Mouse (Mus musculus): ENCODE results near the gene Poldip3. TPM values are rescaled to one million over a fixed set of nuclear protein-coding genes. Genes with fewer than 3 reads are reported as not detected.

The Poldip3 gene
- polyA plus RNA-seq, 1 experiment from 2014 or later: 89.4 TPM

DNA sequence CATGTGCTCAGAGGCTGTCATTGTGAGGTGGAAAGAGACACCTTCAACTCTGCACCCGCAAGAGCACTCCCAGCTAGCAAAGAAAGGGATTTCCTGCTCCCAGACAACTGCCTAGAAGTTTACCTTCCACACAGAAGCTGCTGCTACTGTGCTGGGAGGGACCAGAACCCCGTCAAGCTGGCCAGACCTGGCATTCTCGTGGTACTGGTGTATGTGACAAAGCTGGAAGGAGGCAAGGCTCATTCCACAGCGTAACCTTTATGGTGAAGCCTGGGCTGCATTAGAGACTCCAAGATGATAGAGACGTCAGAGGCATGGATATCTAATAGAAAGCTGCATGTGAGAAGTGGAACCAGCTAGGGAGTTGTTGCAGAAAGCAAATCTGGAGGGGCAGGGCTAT is 24.6 kb downstream of the Poldip3 start:
- Histone ChIP-seq H3K9ac (ENCODE audit: low read depth, low read length) (no peak overlapping the region), H3K36me3 (ENCODE audit: control insufficient read depth, insufficient read depth, low read length) (peaks cover 24% of the 10 kb centered on the region), H3K4me3 (ENCODE audit: low read depth, low read length) (no peak overlapping the region), H3K4me2 (no peak overlapping the region), H3K4me1 (ENCODE audit: control insufficient read depth, insufficient read depth, low read length) (peaks cover 8% of the 10 kb centered on the region), H3K27ac (ENCODE audit: low read depth, low read length) (no peak overlapping the region), H3K9me3 (replicated peaks; ENCODE audit: control insufficient read depth, low read length) (no peaks in the 10 kb centered on the region), H3K27me3 (ENCODE audit: control insufficient read depth, insufficient read depth, low read length) (no peaks in the 10 kb centered on the region)
- no peak for ATAC-seq (replicated peaks; ENCODE audit: insufficient number of reproducible peaks, low FRiP score, low TSS enrichment)
- 63% methylated on average over 5 of the region's 5 CpGs for WGBS (ENCODE audit: insufficient replicate concordance)

DNA sequence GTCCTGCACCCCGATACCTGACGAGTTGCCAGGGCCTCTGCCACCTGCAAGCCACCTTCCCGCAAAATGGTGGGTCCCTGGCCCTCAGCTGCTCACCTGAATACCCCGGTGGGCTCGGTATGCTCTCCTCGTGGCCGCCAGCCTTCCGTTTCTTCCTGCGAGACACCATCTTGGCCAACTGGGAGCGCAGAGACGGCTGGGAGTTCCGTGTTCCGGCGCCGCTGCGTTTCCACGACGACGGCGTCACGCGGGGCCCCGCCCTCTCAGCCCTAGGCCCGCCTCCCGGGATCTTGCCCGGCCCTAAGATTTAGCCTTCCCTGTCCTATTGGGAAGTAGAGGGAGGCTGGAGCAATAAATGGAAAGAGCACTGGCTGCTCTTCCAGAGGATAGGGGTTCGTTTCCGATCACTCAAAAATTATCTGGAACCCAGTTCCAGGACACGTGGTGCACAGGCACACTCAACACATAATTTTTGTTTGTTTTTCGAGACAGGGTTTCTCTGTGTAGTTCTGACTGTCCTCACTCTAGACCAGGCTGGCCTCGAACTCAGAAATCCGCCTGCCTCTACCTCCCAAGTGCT is 26.5 kb downstream of the Poldip3 start, which contains the start of gene Rrp7a:
Gene Rrp7a (minus strand): TSS at position 236 of the 580 bp plus-strand sequence.
- Histone ChIP-seq H3K9me3 (replicated peaks; ENCODE audit: control insufficient read depth, low read length) (no peaks in the 10 kb centered on the region), H3K36me3 (ENCODE audit: control insufficient read depth, insufficient read depth, low read length) (peaks cover 12% of the 10 kb centered on the region; the same call in 1 of the 2 replicates)
- WGBS (ENCODE audit: insufficient replicate concordance): 8% methylated on average over 32 of the region's 32 CpGs

DNA sequence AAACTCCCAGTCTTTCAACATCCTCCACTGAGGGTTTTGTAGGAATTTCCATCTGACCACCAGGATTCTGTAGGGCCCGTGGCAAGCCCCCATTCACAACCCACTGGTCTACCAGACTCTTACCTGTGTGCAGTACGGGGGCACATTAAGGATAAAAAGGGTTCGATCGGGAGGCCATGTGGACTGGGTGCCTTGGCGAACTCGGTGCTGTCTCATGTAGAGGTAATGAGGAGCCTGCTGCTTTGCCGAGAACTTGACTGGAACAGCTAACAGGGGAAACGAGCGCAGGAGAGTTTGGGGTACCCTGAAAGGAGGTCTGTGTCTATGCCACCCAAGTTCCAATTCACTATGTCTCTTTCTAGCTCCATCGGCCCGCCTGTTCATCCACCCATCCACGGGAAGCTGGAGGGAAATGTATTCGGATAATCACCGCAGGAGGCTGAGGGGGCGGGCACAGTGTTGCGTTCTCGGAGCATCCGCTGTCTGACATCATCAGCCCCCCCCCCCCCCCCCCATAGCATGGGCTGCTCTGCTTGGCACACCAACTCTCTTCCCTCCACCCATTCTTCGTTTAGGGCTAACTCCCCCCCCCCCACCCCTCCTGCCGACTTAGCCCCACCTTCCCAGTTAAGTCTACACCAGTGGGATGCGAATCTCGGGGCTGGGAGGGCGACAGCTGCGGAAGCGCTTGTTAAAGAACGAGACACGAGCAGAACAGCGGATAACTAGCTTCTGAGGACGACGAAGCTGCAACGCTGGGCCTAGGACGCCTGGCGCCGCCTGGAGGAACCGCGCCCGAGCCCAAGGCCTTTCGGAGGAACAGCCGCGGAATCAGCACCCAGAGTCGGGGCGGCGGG is 27.2 kb downstream of the Poldip3 start:
- Histone ChIP-seq H3K27me3 (ENCODE audit: control insufficient read depth, insufficient read depth, low read length) (no peaks in the 10 kb centered on the region), H3K36me3 (ENCODE audit: control insufficient read depth, insufficient read depth, low read length) (peaks cover 16% of the 10 kb centered on the region), H3K4me2 (peak overlapping the region; percentile 84), H3K4me1 (ENCODE audit: control insufficient read depth, insufficient read depth, low read length) (peaks cover 8% of the 10 kb centered on the region), H3K9ac (ENCODE audit: low read depth, low read length) (peak overlapping the region; percentile 82), H3K4me3 (ENCODE audit: low read depth, low read length) (peak overlapping the region; percentile 94), H3K27ac (ENCODE audit: low read depth, low read length) (peak overlapping the region; percentile 68; the same call in 1 of the 2 replicates), H3K9me3 (replicated peaks; ENCODE audit: control insufficient read depth, low read length) (no peaks in the 10 kb centered on the region)
- peak; percentile 25; the same call in 1 of the 2 replicates for ATAC-seq (replicated peaks; ENCODE audit: insufficient number of reproducible peaks, low FRiP score, low TSS enrichment)
- WGBS (ENCODE audit: insufficient replicate concordance): 5% methylated on average over 42 of the region's 43 CpGs

More for the DNA sequence above, 26.5 kb downstream of the Poldip3 start, which contains the start of gene Rrp7a:
- H3K27ac ChIP-seq (ENCODE audit: low read depth, low read length): peak within 1 kb of the TSS; percentile 68; the same call in 1 of the 2 replicates
- peak; percentile 80 for ATAC-seq (replicated peaks; ENCODE audit: insufficient number of reproducible peaks, low FRiP score, low TSS enrichment)
- no peaks in the 10 kb centered on the region for H3K27me3 ChIP-seq (ENCODE audit: control insufficient read depth, insufficient read depth, low read length)
- peaks cover 8% of the 10 kb centered on the region for H3K4me1 ChIP-seq (ENCODE audit: control insufficient read depth, insufficient read depth, low read length)
- peak within 1 kb of the TSS; percentile 94 for H3K4me3 ChIP-seq (ENCODE audit: low read depth, low read length)
- H3K9ac ChIP-seq (ENCODE audit: low read depth, low read length): peak within 1 kb of the TSS; percentile 82
- H3K4me2 ChIP-seq: peak within 1 kb of the TSS; percentile 84

DNA sequence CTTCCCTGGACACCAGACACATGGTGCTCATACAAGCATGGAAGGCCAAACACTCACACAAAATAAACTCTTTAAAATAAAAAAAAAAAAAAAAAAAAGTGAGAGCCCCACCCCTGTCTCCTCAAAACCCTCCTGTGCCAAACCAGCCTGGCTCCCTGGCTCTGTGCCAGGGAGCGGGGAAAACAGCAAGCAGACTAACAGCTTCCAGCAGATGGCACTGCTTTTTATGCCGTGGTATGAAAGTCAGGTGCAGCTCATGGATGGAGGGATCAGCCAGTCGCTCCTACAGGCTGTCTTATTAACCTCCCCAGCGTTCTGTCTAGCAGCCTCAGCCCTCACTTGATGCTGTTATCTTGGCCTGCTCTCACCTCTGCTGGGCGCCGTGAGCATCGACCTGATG is 30.8 kb downstream of the Poldip3 start:
- no peak overlapping the region for H3K4me3 ChIP-seq (ENCODE audit: low read depth, low read length)
- no peak overlapping the region for H3K27ac ChIP-seq (ENCODE audit: low read depth, low read length)
- peaks cover 8% of the 10 kb centered on the region for H3K4me1 ChIP-seq (ENCODE audit: control insufficient read depth, insufficient read depth, low read length)
- no peak for ATAC-seq (replicated peaks; ENCODE audit: insufficient number of reproducible peaks, low FRiP score, low TSS enrichment)
- 59% methylated on average over 7 of the region's 7 CpGs for WGBS (ENCODE audit: insufficient replicate concordance)
- H3K9ac ChIP-seq (ENCODE audit: low read depth, low read length): no peak overlapping the region
- no peak overlapping the region for H3K4me2 ChIP-seq
- peaks cover 15% of the 10 kb centered on the region; the same call in 1 of the 2 replicates for H3K36me3 ChIP-seq (ENCODE audit: control insufficient read depth, insufficient read depth, low read length)
- H3K9me3 ChIP-seq (replicated peaks; ENCODE audit: control insufficient read depth, low read length): no peaks in the 10 kb centered on the region
- H3K27me3 ChIP-seq (ENCODE audit: control insufficient read depth, insufficient read depth, low read length): no peaks in the 10 kb centered on the region

DNA sequence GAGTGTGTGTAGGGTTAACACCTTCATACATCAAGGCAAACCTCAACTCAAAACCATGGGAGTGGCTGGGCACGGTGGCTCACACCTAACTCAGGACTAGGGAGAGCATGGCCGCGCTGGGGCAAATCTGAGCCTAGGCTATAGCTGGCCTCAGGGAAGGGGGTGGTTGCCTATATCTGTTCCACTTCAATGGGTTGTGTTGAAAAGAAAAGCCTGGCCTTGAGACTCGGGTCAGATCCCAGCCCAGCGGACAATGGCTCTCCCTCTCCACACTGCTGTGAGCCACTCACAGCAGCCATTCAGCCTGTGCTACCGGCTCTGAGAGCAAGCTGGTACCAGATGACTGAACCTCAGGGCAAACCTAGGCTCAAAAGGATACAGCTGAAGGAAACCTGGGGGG is 34.1 kb downstream of the Poldip3 start:
- H3K9ac ChIP-seq (ENCODE audit: low read depth, low read length): no peak overlapping the region
- no peak for ATAC-seq (replicated peaks; ENCODE audit: insufficient number of reproducible peaks, low FRiP score, low TSS enrichment)
- H3K27ac ChIP-seq (ENCODE audit: low read depth, low read length): no peak overlapping the region
- no peak overlapping the region for H3K4me3 ChIP-seq (ENCODE audit: low read depth, low read length)
- no peak overlapping the region for H3K4me2 ChIP-seq
- 75% methylated on average over 6 of the region's 6 CpGs for WGBS (ENCODE audit: insufficient replicate concordance)
- H3K36me3 ChIP-seq (ENCODE audit: control insufficient read depth, insufficient read depth, low read length): peaks cover 15% of the 10 kb centered on the region; the same call in 1 of the 2 replicates
- peaks cover 3% of the 10 kb centered on the region for H3K4me1 ChIP-seq (ENCODE audit: control insufficient read depth, insufficient read depth, low read length)
- no peaks in the 10 kb centered on the region for H3K9me3 ChIP-seq (replicated peaks; ENCODE audit: control insufficient read depth, low read length)
- H3K27me3 ChIP-seq (ENCODE audit: control insufficient read depth, insufficient read depth, low read length): no peaks in the 10 kb centered on the region

DNA sequence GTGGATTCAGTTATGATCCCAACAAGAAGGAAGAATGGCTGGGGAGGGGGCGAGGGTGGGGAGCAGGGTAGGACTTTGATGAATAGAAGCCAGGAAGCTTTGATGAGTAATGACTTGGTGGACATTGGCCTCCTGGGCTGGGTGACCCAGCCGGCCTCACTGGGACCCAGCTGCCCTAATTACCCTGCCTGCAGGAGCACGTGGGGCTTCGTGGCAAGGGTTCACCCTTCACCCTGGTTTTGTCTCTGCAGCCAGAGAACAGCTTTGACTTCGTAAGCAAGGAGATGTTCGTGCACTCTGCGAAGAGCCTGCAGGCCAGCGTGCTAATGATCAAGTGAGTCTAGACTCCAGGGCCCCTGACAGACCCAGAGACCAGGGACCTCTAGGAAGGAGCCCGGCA is 35.1 kb downstream of the Poldip3 start:
- no peak overlapping the region for H3K27ac ChIP-seq (ENCODE audit: low read depth, low read length)
- peaks cover 3% of the 10 kb centered on the region for H3K4me1 ChIP-seq (ENCODE audit: control insufficient read depth, insufficient read depth, low read length)
- no peak for ATAC-seq (replicated peaks; ENCODE audit: insufficient number of reproducible peaks, low FRiP score, low TSS enrichment)
- H3K9ac ChIP-seq (ENCODE audit: low read depth, low read length): no peak overlapping the region
- no peaks in the 10 kb centered on the region for H3K9me3 ChIP-seq (replicated peaks; ENCODE audit: control insufficient read depth, low read length)
- no peak overlapping the region for H3K4me3 ChIP-seq (ENCODE audit: low read depth, low read length)
- 77% methylated on average over 9 of the region's 9 CpGs for WGBS (ENCODE audit: insufficient replicate concordance)
- no peaks in the 10 kb centered on the region for H3K27me3 ChIP-seq (ENCODE audit: control insufficient read depth, insufficient read depth, low read length)
- H3K36me3 ChIP-seq (ENCODE audit: control insufficient read depth, insufficient read depth, low read length): peaks cover 15% of the 10 kb centered on the region; the same call in 1 of the 2 replicates
- H3K4me2 ChIP-seq: no peak overlapping the region

DNA sequence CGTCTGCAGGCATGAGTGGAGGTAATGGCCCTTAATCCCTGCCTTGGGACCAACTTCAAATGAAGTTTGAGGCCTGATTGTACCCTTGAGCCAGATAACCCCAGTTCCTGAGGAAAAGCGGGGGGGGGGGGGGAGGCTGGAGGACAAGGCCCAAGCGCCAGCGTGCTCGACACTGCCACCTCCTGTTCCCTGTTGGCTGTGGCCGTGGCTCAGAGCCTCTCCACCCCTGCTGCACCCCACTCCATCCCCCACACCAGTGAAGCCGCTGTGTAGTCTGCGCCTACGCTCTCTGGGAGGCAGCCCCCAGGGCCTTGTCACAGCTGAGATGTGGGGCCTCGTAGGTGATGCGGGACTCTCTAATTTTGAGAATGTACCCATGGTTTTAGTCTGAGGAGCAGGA is 36.3 kb downstream of the Poldip3 start:
- Histone ChIP-seq H3K36me3 (ENCODE audit: control insufficient read depth, insufficient read depth, low read length) (peaks cover 12% of the 10 kb centered on the region; the same call in 1 of the 2 replicates), H3K27me3 (ENCODE audit: control insufficient read depth, insufficient read depth, low read length) (no peaks in the 10 kb centered on the region), H3K4me3 (ENCODE audit: low read depth, low read length) (no peak overlapping the region), H3K4me2 (no peak overlapping the region), H3K4me1 (ENCODE audit: control insufficient read depth, insufficient read depth, low read length) (peaks cover 3% of the 10 kb centered on the region), H3K9me3 (replicated peaks; ENCODE audit: control insufficient read depth, low read length) (no peaks in the 10 kb centered on the region), H3K27ac (ENCODE audit: low read depth, low read length) (no peak overlapping the region), H3K9ac (ENCODE audit: low read depth, low read length) (no peak overlapping the region; the same call in 1 of the 2 replicates)
- whole genome bisulfite sequencing (ENCODE audit: insufficient replicate concordance): 13% methylated on average over 10 of the region's 11 CpGs
- ATAC-seq (replicated peaks; ENCODE audit: insufficient number of reproducible peaks, low FRiP score, low TSS enrichment): peak; percentile 56; the same call in 1 of the 2 replicates

DNA sequence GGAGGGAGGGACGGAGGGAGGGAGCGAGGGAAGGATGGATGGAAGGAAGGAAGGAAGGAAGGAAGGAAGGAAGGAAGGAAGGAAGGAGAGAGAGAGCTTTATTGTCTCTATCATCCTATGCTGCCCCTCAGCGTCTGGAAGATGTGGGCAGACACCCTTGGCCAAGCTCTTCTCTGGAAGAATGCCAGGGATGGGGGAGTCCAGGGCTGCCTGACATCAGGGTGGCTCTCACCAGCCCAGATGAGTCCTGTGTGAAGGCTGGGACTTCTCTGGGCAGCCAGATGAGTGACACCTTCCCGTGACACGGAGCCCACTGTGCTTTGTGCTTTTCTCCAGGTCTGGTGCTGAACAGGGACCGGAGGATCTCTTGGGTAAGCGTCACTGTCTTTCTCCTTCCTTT is 37.3 kb downstream of the Poldip3 start:
- H3K4me2 ChIP-seq: no peak overlapping the region
- no peak overlapping the region for H3K27ac ChIP-seq (ENCODE audit: low read depth, low read length)
- no peak overlapping the region for H3K4me3 ChIP-seq (ENCODE audit: low read depth, low read length)
- no peak for ATAC-seq (replicated peaks; ENCODE audit: insufficient number of reproducible peaks, low FRiP score, low TSS enrichment)
- peaks cover 3% of the 10 kb centered on the region for H3K4me1 ChIP-seq (ENCODE audit: control insufficient read depth, insufficient read depth, low read length)
- no peaks in the 10 kb centered on the region for H3K27me3 ChIP-seq (ENCODE audit: control insufficient read depth, insufficient read depth, low read length)
- no peaks in the 10 kb centered on the region for H3K9me3 ChIP-seq (replicated peaks; ENCODE audit: control insufficient read depth, low read length)
- 78% methylated on average over 7 of the region's 7 CpGs for WGBS (ENCODE audit: insufficient replicate concordance)
- H3K36me3 ChIP-seq (ENCODE audit: control insufficient read depth, insufficient read depth, low read length): 0 out of 2 replicates have a peak, but pooled peaks cover 7% of the 10 kb centered on the region
- H3K9ac ChIP-seq (ENCODE audit: low read depth, low read length): no peak overlapping the region

All from heart, embryonic 11.5 days (tissue).